Mouse (Mus musculus) limb, embryonic 11.5 days (tissue): Measurements from ENCODE around the gene Hacd1. TPM values are rescaled to one million over a fixed set of nuclear protein-coding genes. Genes with fewer than 3 reads are reported as not detected.

ENCODE experiments used
- ATAC-seq: fragments of 200-750 bp; cut with Nextera tagmentation; 2 replicates; pipeline ENCODE4 v1.8.0; 2017; ENCODE audit warnings: low read depth; ENCODE audit not compliant: insufficient number of reproducible peaks, low FRiP score, low TSS enrichment
- DNase-seq: peaks from one replicate; pipeline ENCODE4 v3.0.0-alpha.2; 2015; ENCODE audit warnings: low spot score
- H3K27ac ChIP-seq: fragments of 300-500 bp; sonication (generic); replicated peaks from 2 replicates; pipeline ENCODE4 v1.5.1; 2014; ENCODE audit warnings: low read depth, mild to moderate bottlenecking, low read length
- H3K27me3 ChIP-seq: fragments of 300-500 bp; sonication (generic); 2 replicates; pipeline ENCODE4 v1.6.1; 2014; ENCODE audit warnings: mild to moderate bottlenecking, low read length, mixed read lengths; ENCODE audit not compliant: control insufficient read depth, insufficient read depth
- H3K36me3 ChIP-seq: fragments of 300-500 bp; sonication (generic); 2 replicates; pipeline ENCODE4 v1.6.1; 2014; ENCODE audit warnings: mild to moderate bottlenecking, low read length, moderate library complexity, mixed read lengths; ENCODE audit not compliant: control insufficient read depth, insufficient read depth
- H3K4me1 ChIP-seq: fragments of 300-500 bp; sonication (generic); 2 replicates; pipeline ENCODE4 v1.6.1; 2014; ENCODE audit warnings: low read length, mixed read lengths; ENCODE audit not compliant: control insufficient read depth, insufficient read depth
- H3K4me2 ChIP-seq: fragments of 300-500 bp; sonication (generic); 2 replicates; pipeline ENCODE4 v1.6.1; 2014; ENCODE audit warnings: low read depth, mild to moderate bottlenecking, moderate library complexity; ENCODE audit not compliant: severe bottlenecking
- H3K4me3 ChIP-seq: fragments of 300-500 bp; sonication (generic); 2 replicates; pipeline ENCODE4 v1.5.1; 2014; ENCODE audit warnings: low read depth, low read length
- H3K9ac ChIP-seq: fragments of 300-500 bp; sonication (generic); 2 replicates; pipeline ENCODE4 v1.6.1; 2014; ENCODE audit warnings: mild to moderate bottlenecking, low read length
- H3K9me3 ChIP-seq: fragments of 300-500 bp; sonication (generic); 2 replicates; pipeline ENCODE4 v1.6.1; 2016; ENCODE audit warnings: low read length; ENCODE audit not compliant: control insufficient read depth
- WGBS: fragments of 180-500 bp; shearing (Covaris S2); extraction: QIAGEN DNeasy Blood & Tissue Kit; methylation state at CpG from one replicate; pipeline ENCODE4 v1.1.7; 2014; 5-methylcytosine and 5-hydroxymethylcytosine counted together
- polyA plus RNA-seq: library from polyadenylated mRNA; unstranded; fragments of >200 nt; fragmentation: Nextera tagmentation; extraction: Ambion mirVana; gene quantifications from 2 replicates; pipeline ENCODE4 v1.2.1, GENCODE M21; 2014

The Hacd1 gene
- polyA plus RNA-seq, 1 experiment from 2014 or later = 42.6 TPM

- Histone ChIP-seq H3K27ac (no peak overlapping the region), H3K9ac (no peak overlapping the region), H3K4me1 (no peaks in the 10 kb centered on the region), H3K4me3 (no peak overlapping the region), H3K9me3 (no peaks in the 10 kb centered on the region), H3K27me3 (no peaks in the 10 kb centered on the region), H3K36me3 (no peaks in the 10 kb centered on the region), H3K4me2 (no peak overlapping the region)
- DNase-seq = peak; percentile 79
- no peak; the same call in 1 of the 2 replicates for ATAC-seq
Observed at GRCm38 (mm10) chr2:14048381-14048780, 7.6 kb downstream of the Hacd1 start.

DNA sequence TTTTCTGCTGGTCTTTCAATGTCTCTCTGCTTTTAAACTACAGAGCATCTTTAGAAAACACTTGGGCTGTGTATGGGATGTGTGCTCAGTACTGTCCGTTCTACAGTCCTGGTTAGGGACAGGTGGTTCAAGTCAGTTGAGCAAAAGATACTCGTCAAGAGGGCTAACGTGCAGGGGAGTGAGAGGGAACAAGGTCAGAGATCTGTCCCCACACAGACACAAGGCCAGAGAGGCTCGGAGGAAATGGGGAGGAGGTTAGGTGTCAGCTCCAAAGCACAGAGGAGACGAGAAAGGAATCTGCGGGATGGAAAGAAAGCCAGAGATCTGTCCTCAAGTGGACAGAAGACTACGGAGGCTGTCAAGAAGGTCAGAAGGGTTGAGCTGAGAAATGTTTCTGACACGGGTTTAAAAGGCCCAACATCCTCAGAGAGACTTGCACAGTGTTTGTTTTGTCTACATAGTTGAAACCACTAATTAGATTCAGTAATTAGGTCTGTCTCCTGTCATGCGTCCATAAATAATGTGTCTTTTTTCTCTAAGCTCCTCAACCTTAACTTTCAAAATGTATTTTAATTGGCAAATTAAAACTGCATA is 12.3 kb downstream of the Hacd1 start:
- Histone ChIP-seq H3K9me3 (no peaks in the 10 kb centered on the region), H3K27ac (no peak overlapping the region), H3K36me3 (no peaks in the 10 kb centered on the region), H3K4me2 (no peak overlapping the region), H3K4me1 (no peaks in the 10 kb centered on the region), H3K4me3 (no peak overlapping the region), H3K27me3 (no peaks in the 10 kb centered on the region), H3K9ac (no peak overlapping the region)
- ATAC-seq (no peak), DNase-seq (no peak)
- 57% methylated on average over 9 of the region's 9 CpGs for WGBS

DNA sequence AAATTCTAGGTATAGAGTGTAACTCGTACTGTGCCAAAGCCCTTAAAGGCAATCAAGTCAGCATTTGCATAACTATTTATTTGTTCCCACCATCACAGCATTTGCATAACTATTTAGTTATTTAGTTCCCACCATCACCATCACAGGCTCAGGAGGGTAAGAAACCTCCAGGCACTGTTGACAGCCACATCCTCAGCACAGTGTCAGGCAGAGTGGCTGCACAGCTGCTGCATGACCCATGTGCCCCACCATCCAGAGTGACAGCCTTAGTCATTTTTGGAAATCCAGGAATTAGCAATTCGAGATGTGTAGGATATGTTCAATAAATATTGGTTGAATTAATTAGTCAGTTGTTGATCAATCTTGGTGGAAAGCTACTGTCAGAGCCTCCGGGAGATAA is 12.9 kb downstream of the Hacd1 start:
- H3K4me1 ChIP-seq = no peaks in the 10 kb centered on the region
- no peak overlapping the region for H3K4me2 ChIP-seq
- H3K9ac ChIP-seq = no peak overlapping the region
- no peaks in the 10 kb centered on the region for H3K36me3 ChIP-seq
- H3K27me3 ChIP-seq = no peaks in the 10 kb centered on the region
- ATAC-seq (no peak), DNase-seq (no peak)
- no peaks in the 10 kb centered on the region for H3K9me3 ChIP-seq
- no peak overlapping the region for H3K27ac ChIP-seq
- no peak overlapping the region for H3K4me3 ChIP-seq
- 78% methylated on average over 3 of the region's 3 CpGs for WGBS

GRCm38 (mm10) chr2:14041249-14041648 is 14.7 kb downstream of the Hacd1 start:
- no peak for ATAC-seq
- WGBS = 99% methylated on average over 2 of the region's 2 CpGs
- Histone ChIP-seq H3K9ac (no peak overlapping the region), H3K27ac (no peak overlapping the region), H3K9me3 (no peaks in the 10 kb centered on the region), H3K4me1 (no peaks in the 10 kb centered on the region), H3K4me3 (no peak overlapping the region), H3K4me2 (no peak overlapping the region), H3K36me3 (no peaks in the 10 kb centered on the region), H3K27me3 (no peaks in the 10 kb centered on the region)
- DNase-seq = no peak

DNA sequence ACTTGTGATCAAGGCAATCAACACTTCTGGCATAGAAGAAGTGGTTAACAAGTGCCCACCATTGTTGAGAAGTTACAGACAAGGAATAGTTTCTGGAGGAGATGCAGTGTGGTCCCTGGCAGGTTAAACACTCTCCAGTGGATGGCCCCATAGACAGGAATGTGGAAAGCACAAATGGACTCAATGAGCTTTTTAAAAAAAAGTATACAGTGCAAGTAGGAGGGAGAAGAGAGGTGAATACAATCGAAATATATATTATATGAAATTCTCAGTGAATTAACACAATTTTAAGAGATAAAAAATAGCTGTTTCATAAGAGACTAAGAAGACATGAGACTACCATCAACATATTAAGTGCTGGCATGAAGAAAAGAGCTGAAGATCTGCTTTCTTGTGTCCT is 36.7 kb downstream of the Hacd1 start:
- no peak overlapping the region for H3K27ac ChIP-seq
- ATAC-seq (no peak), DNase-seq (no peak)
- no peak overlapping the region for H3K4me3 ChIP-seq
- H3K9me3 ChIP-seq = no peaks in the 10 kb centered on the region
- H3K27me3 ChIP-seq = no peaks in the 10 kb centered on the region
- no peaks in the 10 kb centered on the region for H3K4me1 ChIP-seq
- H3K4me2 ChIP-seq = no peak overlapping the region
- 92% methylated on average over 1 of the region's 1 CpGs for WGBS
- H3K9ac ChIP-seq = no peak overlapping the region
- no peaks in the 10 kb centered on the region for H3K36me3 ChIP-seq

DNA sequence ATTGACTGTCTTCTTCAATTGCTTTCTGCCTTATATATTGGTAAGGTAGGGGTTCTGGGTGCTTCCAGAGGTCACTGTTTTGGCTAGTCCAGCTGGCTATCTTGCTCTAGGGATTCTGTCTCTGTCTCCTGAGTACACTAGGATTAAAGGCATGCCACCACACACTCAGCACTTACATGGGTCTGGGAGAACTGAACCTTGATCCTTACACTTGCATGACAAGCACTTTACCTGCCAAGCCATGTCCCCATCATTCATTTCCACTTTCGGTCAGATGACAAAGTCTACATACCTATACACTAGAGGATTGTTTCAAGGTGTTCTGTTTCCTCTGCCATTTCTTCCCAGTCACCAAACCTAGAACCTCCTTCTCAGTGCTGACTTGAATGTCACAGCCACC is 50.8 kb downstream of the Hacd1 start:
- H3K27me3 ChIP-seq = no peaks in the 10 kb centered on the region
- H3K27ac ChIP-seq = no peak overlapping the region
- H3K36me3 ChIP-seq = no peaks in the 10 kb centered on the region
- H3K9ac ChIP-seq = no peak overlapping the region
- H3K4me2 ChIP-seq = no peak overlapping the region
- DNase-seq (no peak), ATAC-seq (no peak)
- H3K4me3 ChIP-seq = no peak overlapping the region
- WGBS = 92% methylated on average over 1 of the region's 1 CpGs
- no peaks in the 10 kb centered on the region for H3K9me3 ChIP-seq
- H3K4me1 ChIP-seq = no peaks in the 10 kb centered on the region

- Histone ChIP-seq H3K9me3 (no peaks in the 10 kb centered on the region), H3K9ac (no peak overlapping the region), H3K27ac (no peak overlapping the region), H3K27me3 (no peaks in the 10 kb centered on the region), H3K36me3 (no peaks in the 10 kb centered on the region), H3K4me1 (no peaks in the 10 kb centered on the region), H3K4me3 (no peak overlapping the region), H3K4me2 (no peak overlapping the region)
- DNase-seq (no peak), ATAC-seq (no peak)
- WGBS = 81% methylated on average over 1 of the region's 1 CpGs
Observed at GRCm38 (mm10) chr2:13960136-13960535, 95.8 kb downstream of the Hacd1 start.

DNA sequence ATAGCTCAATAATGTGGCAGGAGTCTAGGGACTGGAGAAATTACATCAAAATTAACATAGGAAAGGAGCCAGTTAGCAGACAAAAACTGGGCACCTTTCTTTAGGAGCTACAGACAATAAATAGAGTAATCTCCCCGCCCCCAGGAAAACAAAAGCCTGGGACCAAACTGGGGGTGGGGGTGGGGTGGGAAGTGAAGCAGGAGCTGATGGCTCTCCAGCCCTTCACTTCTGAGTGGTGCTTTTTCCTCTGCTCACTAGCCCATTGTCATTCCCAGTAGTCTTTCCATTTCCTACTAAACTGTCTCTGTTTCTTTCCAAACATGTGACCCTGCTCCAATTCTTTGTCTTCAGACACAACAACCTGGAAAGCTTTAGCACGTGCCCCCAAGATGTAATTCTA is 99.5 kb downstream of the Hacd1 start:
- ATAC-seq (no peak), DNase-seq (no peak)
- no peak overlapping the region for H3K9ac ChIP-seq
- H3K4me1 ChIP-seq = no peaks in the 10 kb centered on the region
- no peaks in the 10 kb centered on the region for H3K27me3 ChIP-seq
- no peak overlapping the region for H3K4me2 ChIP-seq
- no peaks in the 10 kb centered on the region for H3K9me3 ChIP-seq
- H3K36me3 ChIP-seq = no peaks in the 10 kb centered on the region
- H3K4me3 ChIP-seq = no peak overlapping the region
- H3K27ac ChIP-seq = no peak overlapping the region
- 52% methylated on average over 2 of the region's 2 CpGs for WGBS

DNA sequence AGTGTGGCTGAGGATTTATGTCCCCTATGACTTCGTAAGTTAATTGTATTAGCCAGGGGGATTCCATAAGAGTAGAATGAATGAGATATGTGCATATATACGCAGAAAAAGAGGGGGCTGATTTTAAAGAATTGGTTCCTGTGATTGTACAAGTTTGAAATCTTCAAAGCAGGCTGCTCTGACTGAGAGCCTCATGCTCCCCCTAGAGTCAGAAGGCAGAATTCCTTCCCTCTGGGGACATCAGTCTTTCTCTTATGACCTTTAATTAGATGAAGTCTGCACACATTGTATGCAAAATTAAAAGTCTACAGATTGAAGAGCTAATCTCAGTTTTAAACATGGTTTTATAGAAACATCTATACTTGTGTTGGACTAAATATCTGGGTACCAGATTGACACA is 117.8 kb downstream of the Hacd1 start:
- Histone ChIP-seq H3K4me1 (no peaks in the 10 kb centered on the region), H3K4me2 (no peak overlapping the region), H3K36me3 (no peaks in the 10 kb centered on the region), H3K4me3 (no peak overlapping the region), H3K9ac (no peak overlapping the region), H3K27me3 (no peaks in the 10 kb centered on the region), H3K27ac (no peak overlapping the region), H3K9me3 (no peaks in the 10 kb centered on the region)
- ATAC-seq = no peak
- DNase-seq = no peak
- 66% methylated on average over 2 of the region's 2 CpGs for WGBS
